Mouse (Mus musculus) stomach, postnatal 0 days (tissue): ENCODE measurements around the gene Dpy19l1.

ENCODE experiments used
- CTCF ChIP-seq: IDR thresholded peaks from 2 replicates; pipeline ENCODE4 v1.5.1; 2016; ENCODE audit warnings: antibody characterized with exemption, low read depth, mild to moderate bottlenecking, moderate library complexity
- EP300 ChIP-seq: optimal IDR thresholded peaks from 2 replicates; pipeline ENCODE3; 2016; ENCODE audit warnings: antibody characterized with exemption

DNA sequence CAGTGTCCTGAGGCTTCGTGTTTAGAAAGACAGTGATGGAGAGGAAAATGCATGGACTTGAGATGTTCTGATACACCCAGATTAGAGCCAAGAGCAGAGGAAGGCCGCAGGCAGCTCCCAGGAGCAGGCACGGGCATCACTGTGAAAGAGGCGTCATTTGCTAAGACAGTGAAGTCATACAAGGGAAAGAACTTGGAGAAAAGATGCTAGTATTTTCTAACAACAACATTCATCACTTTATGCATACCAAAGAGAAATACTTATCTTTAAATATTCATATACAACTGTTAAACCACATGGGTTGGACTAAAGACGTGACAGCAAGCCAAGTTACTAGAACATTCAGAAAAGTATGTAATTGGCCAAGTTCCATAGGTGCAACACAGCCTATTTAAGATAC, 35.8 kb downstream of the Dpy19l1 start:
- no peak for TF ChIP-seq CTCF
- TF ChIP-seq EP300, result no peak
